Mouse (Mus musculus): ENCODE results near the gene Cd68. TPM values are rescaled to one million over a fixed set of nuclear protein-coding genes. Genes with fewer than 3 reads are reported as not detected.

The Cd68 gene
- polyA plus RNA-seq, 1 experiment from 2014 or later: 9.4 TPM

DNA sequence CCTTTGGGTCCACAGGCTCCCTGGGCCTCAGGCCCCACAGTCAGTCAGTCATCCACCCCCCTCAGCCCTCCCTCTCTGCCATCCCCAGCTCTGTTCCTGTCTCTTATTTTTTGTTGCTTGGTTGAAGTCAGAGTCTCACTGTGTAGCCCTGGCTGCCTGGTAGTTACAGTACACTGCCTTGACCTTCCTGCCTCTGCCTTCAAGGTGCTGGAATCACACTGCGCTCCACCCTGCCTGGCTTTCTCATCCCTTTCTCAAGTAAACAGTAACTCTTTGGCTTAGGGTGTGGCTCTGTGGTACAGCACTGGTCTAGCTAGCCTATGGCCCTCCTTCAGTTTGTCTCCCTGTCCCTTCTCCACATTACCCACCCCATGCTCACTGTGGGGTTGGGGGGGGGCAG, 23.9 kb upstream of the Cd68 start:
- peaks cover 7% of the 10 kb centered on the region; the same call in 1 of the 2 replicates for H3K4me1 ChIP-seq
- WGBS: 96% methylated on average over 1 of the region's 1 CpGs
- H3K27me3 ChIP-seq (replicated peaks): 0 out of 2 replicates have a peak, but pooled peaks cover 3% of the 10 kb centered on the region
- H3K4me3 ChIP-seq: no peak overlapping the region
- H3K36me3 ChIP-seq (replicated peaks): no peaks in the 10 kb centered on the region
- ATAC-seq (replicated peaks): no peak
- no peak overlapping the region for H3K4me2 ChIP-seq
- H3K27ac ChIP-seq: no peak overlapping the region
- H3K9ac ChIP-seq: no peak overlapping the region
- H3K9me3 ChIP-seq: no peaks in the 10 kb centered on the region

DNA sequence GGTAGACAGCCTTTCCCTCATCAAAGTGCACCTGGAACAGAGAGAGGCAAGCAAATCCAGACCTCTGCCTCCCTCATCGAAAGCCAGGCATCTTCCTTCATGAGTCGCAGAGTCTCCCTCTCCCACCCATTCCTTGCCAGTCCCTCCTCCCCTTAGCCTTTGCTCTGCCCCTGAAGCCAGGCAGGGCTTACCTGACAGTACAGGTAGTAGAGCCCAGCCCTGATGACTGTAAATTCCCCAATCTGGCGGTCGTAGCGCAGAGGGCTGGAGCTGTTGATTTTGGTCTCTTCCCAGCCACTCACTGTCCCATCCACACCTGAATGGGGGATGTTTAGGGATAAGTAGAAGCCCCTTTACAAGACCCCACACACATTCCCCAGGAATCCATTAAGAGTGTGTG, 21.1 kb upstream of the Cd68 start:
- Histone ChIP-seq H3K27me3 (replicated peaks) (0 out of 2 replicates have a peak, but pooled peaks cover 3% of the 10 kb centered on the region), H3K4me2 (no peak overlapping the region), H3K4me3 (no peak overlapping the region), H3K9ac (no peak overlapping the region), H3K4me1 (peaks cover 21% of the 10 kb centered on the region), H3K27ac (no peak overlapping the region), H3K36me3 (replicated peaks) (no peaks in the 10 kb centered on the region), H3K9me3 (no peaks in the 10 kb centered on the region)
- no peak for ATAC-seq (replicated peaks)
- WGBS: 58% methylated on average over 5 of the region's 5 CpGs

- Histone ChIP-seq H3K36me3 (replicated peaks) (no peaks in the 10 kb centered on the region), H3K27me3 (replicated peaks) (0 out of 2 replicates have a peak, but pooled peaks cover 3% of the 10 kb centered on the region), H3K9me3 (no peaks in the 10 kb centered on the region), H3K27ac (no peak overlapping the region), H3K4me1 (peaks cover 21% of the 10 kb centered on the region), H3K4me2 (no peak overlapping the region), H3K9ac (no peak overlapping the region), H3K4me3 (no peak overlapping the region)
- no peak for ATAC-seq (replicated peaks)
- WGBS: 12% methylated on average over 4 of the region's 4 CpGs
Measured at GRCm38 (mm10) chr11:69686377-69686776, 20.4 kb upstream of the Cd68 start.

DNA sequence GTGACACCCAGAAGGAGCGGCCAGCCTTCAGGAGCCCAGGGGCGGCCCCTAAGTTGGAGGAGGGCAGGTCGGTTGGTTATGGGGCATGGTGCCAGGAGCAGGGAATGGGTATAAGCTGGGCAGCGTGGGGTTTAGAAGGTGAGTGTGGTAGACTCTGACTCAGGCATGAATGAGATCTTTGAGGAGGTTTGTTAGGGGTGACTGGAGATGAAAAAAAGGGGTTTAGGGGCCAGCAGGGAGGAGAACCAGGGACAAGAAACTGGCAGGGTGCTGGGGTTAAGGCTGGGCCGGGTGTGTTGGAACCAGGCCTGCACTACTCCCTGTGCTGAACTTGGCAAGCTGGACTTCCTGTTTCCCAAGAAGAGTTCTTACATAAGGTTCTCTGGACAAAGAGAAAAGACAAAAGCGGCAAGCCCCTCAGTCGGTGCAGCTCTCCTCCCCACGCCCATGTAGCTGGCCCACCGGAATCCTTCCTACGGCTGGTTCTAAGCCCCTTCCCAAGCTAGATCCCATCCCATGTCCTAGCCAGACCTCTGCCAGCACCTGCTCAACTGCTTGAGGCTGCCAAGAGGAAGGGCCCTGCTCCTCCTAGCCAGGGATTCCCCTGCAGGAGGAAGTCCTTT, 19.7 kb upstream of the Cd68 start, which contains the start of gene Tnfsf13:
Gene Tnfsf13 (minus strand): TSS at position 259 of the 623 bp plus-strand sequence.
- no peak for ATAC-seq (replicated peaks)
- Histone ChIP-seq H3K36me3 (replicated peaks) (no peaks in the 10 kb centered on the region), H3K27ac (peak within 1 kb of the TSS; percentile 75), H3K27me3 (replicated peaks) (0 out of 2 replicates have a peak, but pooled peaks cover 3% of the 10 kb centered on the region), H3K4me1 (peaks cover 28% of the 10 kb centered on the region), H3K9ac (peak within 1 kb of the TSS; percentile 17; the same call in 1 of the 2 replicates), H3K4me2 (no peak within 1 kb of the TSS), H3K4me3 (no peak within 1 kb of the TSS), H3K9me3 (no peaks in the 10 kb centered on the region)
- 43% methylated on average over 10 of the region's 10 CpGs for WGBS

GRCm38 (mm10) chr11:69684936-69685335, 19.0 kb upstream of the Cd68 start:
- no peak for ATAC-seq (replicated peaks)
- H3K9ac ChIP-seq: no peak overlapping the region
- 0 out of 2 replicates have a peak, but pooled peaks cover 3% of the 10 kb centered on the region for H3K27me3 ChIP-seq (replicated peaks)
- no peak overlapping the region for H3K4me2 ChIP-seq
- H3K4me3 ChIP-seq: no peak overlapping the region
- H3K9me3 ChIP-seq: no peaks in the 10 kb centered on the region
- H3K27ac ChIP-seq: no peak overlapping the region; the same call in 1 of the 2 replicates
- H3K4me1 ChIP-seq: peaks cover 35% of the 10 kb centered on the region
- no peaks in the 10 kb centered on the region for H3K36me3 ChIP-seq (replicated peaks)
- WGBS: 83% methylated on average over 6 of the region's 6 CpGs

DNA sequence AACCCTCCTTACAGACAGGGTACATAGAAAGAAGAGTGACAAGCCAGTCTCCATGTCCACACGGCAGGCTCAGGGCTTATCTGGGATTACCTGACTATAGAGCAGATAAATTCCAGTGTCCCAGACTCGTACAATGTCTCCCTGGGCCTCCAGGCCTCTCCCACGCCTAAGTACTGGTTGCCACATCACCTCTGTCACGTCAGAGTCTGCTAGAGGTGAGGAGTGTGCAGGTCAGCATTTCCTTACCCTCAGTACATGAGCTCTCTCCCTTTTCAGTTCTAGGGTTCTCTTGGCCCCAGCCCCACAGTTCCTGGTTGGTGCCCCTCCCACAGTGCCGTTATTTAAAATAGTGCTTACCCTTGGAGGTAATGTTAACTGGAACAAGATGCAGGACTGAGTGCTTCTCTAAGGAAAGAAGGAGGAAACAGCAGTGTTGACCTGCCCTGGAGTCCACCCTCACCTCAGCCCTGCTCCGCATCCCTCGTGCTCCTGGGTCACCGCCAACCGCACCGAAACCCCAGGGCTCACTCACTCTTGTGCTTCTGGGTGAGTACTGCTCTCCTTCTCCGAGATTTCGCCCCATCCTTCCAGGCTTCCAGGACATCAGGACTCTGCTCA, 18.3 kb upstream of the Cd68 start:
- Histone ChIP-seq H3K4me3 (no peak overlapping the region), H3K9me3 (no peaks in the 10 kb centered on the region), H3K9ac (no peak overlapping the region), H3K36me3 (replicated peaks) (no peaks in the 10 kb centered on the region), H3K27ac (no peak overlapping the region), H3K27me3 (replicated peaks) (0 out of 2 replicates have a peak, but pooled peaks cover 3% of the 10 kb centered on the region), H3K4me2 (no peak overlapping the region), H3K4me1 (peaks cover 42% of the 10 kb centered on the region)
- WGBS: 73% methylated on average over 12 of the region's 12 CpGs
- no peak for ATAC-seq (replicated peaks)

DNA sequence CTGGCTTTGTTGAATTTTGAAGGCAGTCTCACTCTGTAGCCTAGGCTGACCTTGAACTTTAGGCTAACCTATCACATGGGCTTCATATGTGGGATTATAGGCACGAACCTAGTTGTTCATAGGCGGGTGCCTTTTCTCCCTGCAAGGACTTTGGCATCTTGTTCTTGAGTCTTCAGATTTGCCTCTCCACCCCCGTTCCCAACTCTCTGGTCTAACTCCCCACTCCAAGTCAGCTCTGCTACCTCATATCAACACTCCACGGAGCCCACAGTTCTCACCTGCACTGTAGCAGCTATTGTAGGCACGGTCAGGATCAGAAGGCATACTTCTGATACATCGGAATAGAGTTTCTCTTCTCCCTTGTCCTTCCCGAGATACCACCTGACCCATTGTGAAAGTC, 17.6 kb upstream of the Cd68 start:
- no peak overlapping the region for H3K4me3 ChIP-seq
- 86% methylated on average over 7 of the region's 7 CpGs for WGBS
- H3K4me2 ChIP-seq: no peak overlapping the region; the same call in 1 of the 2 replicates

DNA sequence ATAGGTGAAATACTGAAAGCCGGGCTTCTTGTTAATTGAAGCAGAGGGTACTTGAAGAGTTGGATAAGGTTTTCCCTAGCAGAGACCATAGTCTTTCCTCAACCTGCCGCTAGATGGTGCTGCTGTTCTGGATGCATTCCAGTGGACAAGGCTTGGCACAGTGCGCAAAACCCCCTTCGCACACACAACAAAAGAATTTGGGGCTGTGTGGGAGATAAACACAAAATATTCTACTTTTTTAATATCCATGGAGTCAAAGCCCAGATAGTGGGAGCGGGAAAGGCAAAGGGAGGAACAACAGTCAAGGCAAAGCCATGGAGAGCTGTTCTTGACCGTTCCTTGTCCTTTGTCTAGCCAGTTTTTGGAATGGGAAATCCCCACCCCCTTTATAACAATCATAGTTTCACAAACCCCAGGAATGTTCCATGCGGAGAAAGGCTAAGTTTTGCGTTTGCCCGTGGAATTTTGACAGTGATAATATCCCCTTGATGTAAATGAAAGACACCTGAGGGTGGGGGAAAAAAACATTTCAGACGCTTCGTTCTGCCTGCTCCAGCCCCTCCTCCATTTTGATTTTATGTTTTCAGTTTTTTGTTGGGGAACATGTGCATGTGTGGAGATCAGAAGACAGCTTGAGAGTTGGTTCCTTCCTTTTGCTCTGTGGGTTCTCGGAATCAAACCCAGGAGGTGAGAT, 17.0 kb upstream of the Cd68 start:
- H3K9ac ChIP-seq: peak overlapping the region; percentile 44
- H3K4me2 ChIP-seq: peak overlapping the region; percentile 85
- H3K36me3 ChIP-seq (replicated peaks): peaks cover 6% of the 10 kb centered on the region; the same call in 1 of the 2 replicates
- H3K9me3 ChIP-seq: no peaks in the 10 kb centered on the region
- peaks cover 49% of the 10 kb centered on the region for H3K4me1 ChIP-seq
- H3K27me3 ChIP-seq (replicated peaks): 0 out of 2 replicates have a peak, but pooled peaks cover 3% of the 10 kb centered on the region
- ATAC-seq (replicated peaks): peak; percentile 40; the same call in 1 of the 2 replicates
- WGBS: 16% methylated on average over 12 of the region's 12 CpGs
- H3K27ac ChIP-seq: peak overlapping the region; percentile 91
- peak overlapping the region; percentile 86 for H3K4me3 ChIP-seq

More for the DNA sequence above, 17.6 kb upstream of the Cd68 start:
- Histone ChIP-seq H3K27ac (peak overlapping the region; percentile 91; the same call in 1 of the 2 replicates), H3K27me3 (replicated peaks) (0 out of 2 replicates have a peak, but pooled peaks cover 3% of the 10 kb centered on the region), H3K9me3 (no peaks in the 10 kb centered on the region), H3K9ac (no peak overlapping the region), H3K4me1 (peaks cover 47% of the 10 kb centered on the region), H3K36me3 (replicated peaks) (no peaks in the 10 kb centered on the region)
- no peak for ATAC-seq (replicated peaks)

DNA sequence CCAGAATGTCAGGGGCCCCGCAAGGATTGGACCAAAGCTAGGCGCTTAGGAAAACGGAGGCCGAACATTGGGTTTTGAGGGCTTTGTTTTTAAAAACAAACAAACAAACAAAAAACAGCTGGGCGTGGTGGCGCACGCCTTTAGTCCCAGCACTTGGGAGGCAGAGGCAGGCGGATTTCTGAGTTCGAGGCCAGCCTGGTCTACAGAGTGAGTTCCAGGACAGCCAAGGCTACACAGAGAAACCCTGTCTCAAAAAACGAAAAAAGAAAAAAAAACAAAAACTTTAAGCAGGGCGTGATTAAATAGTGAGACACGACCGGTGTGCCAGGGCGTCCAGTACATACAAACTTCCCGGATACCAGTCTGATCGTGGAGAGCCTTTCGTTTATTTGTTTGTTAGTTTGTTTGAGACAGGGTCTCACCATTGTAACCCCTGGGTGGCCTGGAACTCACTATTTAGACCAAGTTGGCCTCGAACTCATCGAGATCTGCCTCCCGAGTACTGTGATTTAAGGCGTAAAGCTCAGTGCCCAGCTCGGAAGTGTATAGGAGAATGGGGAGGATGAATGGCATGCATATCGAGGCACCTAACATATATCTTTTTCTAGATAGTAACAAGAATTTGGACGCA, 16.4 kb upstream of the Cd68 start:
- 28% methylated on average over 24 of the region's 24 CpGs for WGBS
- H3K4me1 ChIP-seq: peaks cover 49% of the 10 kb centered on the region
- peak; percentile 12 for ATAC-seq (replicated peaks)

GRCm38 (mm10) chr11:69681314-69682208, 15.6 kb upstream of the Cd68 start, which contains the start of gene Senp3:
TSS of gene Senp3 (minus strand) at chr11:69682084.
- H3K4me1 ChIP-seq: peaks cover 49% of the 10 kb centered on the region
- H3K9ac ChIP-seq: peak within 1 kb of the TSS; percentile 73
- peak within 1 kb of the TSS; percentile 85 for H3K4me2 ChIP-seq
- no peaks in the 10 kb centered on the region for H3K9me3 ChIP-seq
- ATAC-seq (replicated peaks): peak; percentile 97
- peak within 1 kb of the TSS; percentile 91 for H3K27ac ChIP-seq
- peak within 1 kb of the TSS; percentile 86 for H3K4me3 ChIP-seq
- no peaks in the 10 kb centered on the region for H3K27me3 ChIP-seq (replicated peaks)
- WGBS: under 1% methylated on average over 75 of the region's 80 CpGs
- H3K36me3 ChIP-seq (replicated peaks): peaks cover 14% of the 10 kb centered on the region

More for the DNA sequence above, 16.4 kb upstream of the Cd68 start:
- Histone ChIP-seq H3K9me3 (no peaks in the 10 kb centered on the region), H3K27ac (peak overlapping the region; percentile 91), H3K9ac (peak overlapping the region; percentile 73), H3K4me2 (peak overlapping the region; percentile 85), H3K27me3 (replicated peaks) (0 out of 2 replicates have a peak, but pooled peaks cover 3% of the 10 kb centered on the region), H3K4me3 (peak overlapping the region; percentile 86), H3K36me3 (replicated peaks) (peaks cover 9% of the 10 kb centered on the region; the same call in 1 of the 2 replicates)

Measured in midbrain, embryonic 15.5 days (tissue).